Mouse (Mus musculus) central nervous system, embryonic 14 days (tissue): Measurements from ENCODE around the gene Snip1. TPM values are rescaled to one million over a fixed set of nuclear protein-coding genes. Genes with fewer than 3 reads are reported as not detected.

Experiments
- polyA plus RNA-seq: library from polyadenylated mRNA; depleted of rRNA; stranded (reverse); fragments of >200 nt; gene quantifications from 2 replicates; pipeline ENCODE4 v1.2.3, GENCODE M21; 2012; rRNA removed

The Snip1 gene
- 18.7 and 20.9 TPM in 2 replicates for polyA plus RNA-seq

GRCm38 (mm10) chr4:125066490-125067370 is at the start of gene Snip1:
TSS of gene Snip1 (plus strand) at chr4:125066672.

GRCm38 (mm10) chr4:125065517-125066307 is 760 bp upstream of the Snip1 start, which contains the start of gene Dnali1:
TSS of gene Dnali1 (minus strand) at chr4:125065703.

DNA sequence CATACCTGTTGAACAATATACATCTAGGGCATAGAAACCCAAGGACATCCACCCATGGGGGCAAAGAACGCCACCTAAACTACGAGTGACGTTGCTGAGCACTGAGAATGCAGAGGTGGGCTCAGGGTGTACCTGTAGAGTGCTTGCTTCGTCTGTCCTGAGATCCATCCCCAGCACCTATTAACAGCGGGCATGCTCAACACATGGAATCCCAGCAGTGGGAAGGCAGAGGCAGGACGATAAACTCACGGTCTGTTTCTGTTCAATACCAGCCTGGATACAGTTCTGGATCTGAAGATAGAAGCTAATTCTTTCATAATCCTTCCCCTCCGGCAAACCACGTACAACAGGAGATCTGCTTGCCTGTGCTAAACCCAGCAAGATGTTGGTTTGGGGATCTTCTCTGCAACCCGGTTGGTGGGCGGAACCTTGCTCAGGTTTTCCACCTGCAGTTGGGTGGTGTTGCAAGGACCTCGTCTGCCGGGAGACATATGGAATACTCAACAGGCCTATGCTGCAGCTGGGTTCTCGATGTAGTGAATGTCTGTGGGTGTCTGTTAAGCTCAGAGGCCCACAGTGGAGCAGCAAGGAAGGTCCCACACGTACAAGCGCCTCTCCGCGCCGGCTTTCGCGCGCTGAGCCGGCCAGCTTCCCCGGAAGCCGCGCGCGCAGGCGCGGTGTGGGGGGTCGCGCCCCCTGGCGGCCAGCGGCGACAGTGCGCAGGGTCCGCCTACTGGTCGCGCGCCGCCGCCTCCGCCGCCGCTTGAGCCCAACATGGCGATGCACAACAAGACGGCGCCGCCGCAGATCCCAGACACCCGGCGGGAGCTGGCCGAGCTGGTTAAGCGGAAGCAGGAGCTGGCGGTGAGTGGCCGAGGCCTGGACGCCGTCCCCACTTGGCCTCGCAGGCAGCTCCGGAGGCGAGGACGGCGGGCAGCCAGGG is 18.2 kb downstream of the Snip1 start, which contains the start of gene Meaf6:
TSS of gene Meaf6 (plus strand) at position 732 of the 943 bp plus-strand sequence.

Other genes starting within 250 kb of the Snip1 start
- gene Yrdc, start 216.0 kb upstream of the Snip1 start, polyA plus RNA-seq: 62.9 and 75.1 TPM in 2 replicates
- gene 1110065P20Rik, start 215.5 kb upstream of the Snip1 start, polyA plus RNA-seq: 68.9 and 72.5 TPM in 2 replicates
- gene Maneal, start 204.5 kb upstream of the Snip1 start, polyA plus RNA-seq: 34.9 and 38.9 TPM in 2 replicates
- gene Epha10, start 185.8 kb upstream of the Snip1 start, polyA plus RNA-seq: 18.4 and 25.9 TPM in 2 replicates
- 24.2 and 25.7 TPM in 2 replicates for gene 9930104L06Rik, start 129.6 kb upstream of the Snip1 start, polyA plus RNA-seq
- 45.7 and 51.9 TPM in 2 replicates for gene Cdca8, start 127.4 kb upstream of the Snip1 start, polyA plus RNA-seq
- 8.8 and 9.2 TPM in 2 replicates for gene Rspo1, start 80.2 kb upstream of the Snip1 start, polyA plus RNA-seq
- 126 and 132 TPM in 2 replicates for gene Gnl2, start 50.1 kb upstream of the Snip1 start, polyA plus RNA-seq
- gene Dnali1, start 969 bp upstream of the Snip1 start, polyA plus RNA-seq: 1.0 and 1.2 TPM in 2 replicates
- 116 and 121 TPM in 2 replicates for gene Meaf6, start 18.5 kb downstream of the Snip1 start, polyA plus RNA-seq
- gene Zc3h12a, start 61.2 kb downstream of the Snip1 start, polyA plus RNA-seq: 0.71 and 1.7 TPM in 2 replicates